Mouse (Mus musculus): ENCODE measurements at regions not wholly inside any gene's neighbourhood (a gene's known extent, or its start where the extent isn't known, plus 50 kb on each side); places are given as distances from the start of the nearest gene placed in this dataset.

DNA sequence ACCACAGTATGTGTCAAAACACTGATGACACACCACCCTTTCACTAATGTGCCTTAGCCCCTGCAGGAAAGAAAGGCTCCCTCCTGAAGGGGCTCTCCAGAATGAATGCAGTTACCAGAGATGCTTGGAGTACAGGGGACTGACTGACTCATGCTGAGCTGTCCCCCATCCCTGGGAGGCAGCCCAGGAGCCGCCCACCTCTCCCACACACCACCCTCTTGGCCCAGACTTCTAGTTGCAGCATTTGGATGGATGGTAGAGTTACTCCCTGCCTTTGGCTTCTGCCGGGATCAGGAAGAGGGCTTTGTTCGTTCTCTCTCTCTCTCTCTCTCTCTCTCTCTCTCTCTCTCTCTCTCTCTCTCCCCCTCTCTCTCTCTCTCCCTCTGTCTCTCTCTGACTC, 53.4 kb upstream of the Jun start:
- peak; percentile 35 to 48 for DNase-seq

DNA sequence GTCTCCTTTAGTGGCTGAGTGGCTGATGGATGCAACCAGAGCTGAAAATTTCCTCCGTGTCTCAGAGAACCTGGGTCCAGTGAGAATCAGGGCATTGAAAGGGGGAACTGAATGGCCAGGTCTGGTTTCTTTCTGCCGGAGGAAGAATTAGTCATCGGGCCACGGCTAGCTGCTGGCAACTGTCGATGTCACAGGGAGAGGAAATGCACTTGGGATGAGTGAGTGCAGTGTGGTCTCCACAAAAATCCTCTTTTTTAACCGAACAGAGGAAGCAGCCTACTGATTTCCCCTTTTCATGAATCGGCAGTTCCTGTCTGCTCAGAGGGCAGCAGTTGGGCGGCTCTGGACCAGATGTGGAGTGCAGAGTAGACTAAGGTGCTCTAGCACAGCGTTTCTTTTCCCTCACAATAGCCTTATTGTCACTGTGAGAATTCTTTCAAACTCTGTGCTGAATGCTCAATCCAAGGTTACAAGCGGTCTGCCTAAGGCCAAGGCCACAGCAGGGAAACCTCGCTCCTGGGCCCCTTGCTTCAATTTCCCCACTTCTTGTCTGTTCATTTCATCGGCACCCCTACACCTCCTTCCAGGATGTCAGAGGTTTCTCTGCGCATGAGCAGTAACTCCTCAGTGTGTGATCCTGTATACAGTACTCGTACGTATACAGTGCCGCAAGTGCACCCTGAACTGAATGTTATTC, 54.1 kb upstream of the Jun start:
- DNase-seq = peak; percentile 47 to 81

- no peak for DNase-seq
Observed at GRCm38 (mm10) chr4:95106881-95107665, 55.1 kb upstream of the Jun start.

DNA sequence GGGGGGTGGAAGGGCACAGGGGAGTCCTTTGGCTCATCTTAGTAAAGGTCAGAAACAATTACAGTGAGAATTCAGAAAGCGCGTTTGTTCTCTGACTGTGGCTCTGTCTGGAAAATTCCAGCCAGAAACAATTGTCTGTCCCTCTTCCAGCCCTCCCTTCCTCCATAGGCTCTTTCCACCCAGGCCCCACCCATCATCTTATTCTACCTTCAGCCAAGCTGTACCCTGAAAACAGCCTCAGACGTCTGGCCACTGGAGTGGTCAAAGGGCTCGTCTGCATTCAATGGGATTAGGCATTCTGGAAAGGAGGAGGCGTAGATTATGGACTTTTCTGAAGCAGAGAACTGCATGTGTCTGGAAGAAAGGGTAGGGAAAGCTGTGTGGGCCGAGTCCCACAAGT, 56.8 kb upstream of the Jun start:
- peak in 1 of 2 experiments; percentile 13 for DNase-seq

DNA sequence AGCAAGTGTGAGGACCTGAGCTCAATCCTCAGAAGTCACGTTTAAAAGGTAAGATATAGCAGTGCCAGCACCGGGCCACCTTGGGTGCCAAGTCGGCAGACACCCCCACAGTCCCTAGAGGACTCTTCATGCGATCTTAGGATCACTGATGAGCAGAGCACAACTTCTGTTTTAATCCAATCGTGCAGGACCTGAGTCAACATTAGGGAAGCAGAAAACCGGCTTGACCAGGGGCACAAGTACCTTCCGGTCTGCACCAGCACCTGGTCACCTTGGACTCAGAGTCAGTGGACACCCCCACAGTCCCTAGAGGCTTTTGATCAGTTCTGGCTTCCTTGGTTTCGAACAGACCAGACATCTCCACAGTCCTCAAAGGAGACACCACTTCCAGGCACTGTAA, 58.8 kb upstream of the Jun start:
- DNase-seq = no peak

- DNase-seq = peak; percentile 18 to 19
Observed at GRCm38 (mm10) chr4:95117158-95117681, 65.2 kb upstream of the Jun start.

DNA sequence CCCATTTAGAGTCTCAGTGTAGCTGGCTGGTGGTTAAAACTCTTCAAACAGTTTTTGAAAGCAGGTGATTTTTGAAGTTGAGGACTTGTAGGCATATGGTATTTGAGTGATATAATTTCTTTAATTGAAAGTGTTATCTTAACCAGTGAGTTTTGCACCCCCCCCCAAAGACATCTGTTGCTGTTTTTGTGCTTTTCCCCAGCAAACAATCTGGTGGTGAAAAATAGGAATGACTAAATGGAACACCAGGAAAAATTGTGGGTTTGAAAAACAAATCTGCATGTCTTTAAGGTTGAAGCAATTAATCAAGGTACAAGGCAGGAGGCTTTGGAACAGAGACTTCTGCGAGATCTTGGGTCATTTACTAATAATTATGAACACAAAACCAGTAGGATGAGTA, 68.9 kb upstream of the Jun start:
- DNase-seq = no peak

GRCm38 (mm10) chr4:95125346-95125745, 73.3 kb upstream of the Jun start:
- DNase-seq = no peak

GRCm38 (mm10) chr4:95127970-95128369, 75.9 kb upstream of the Jun start:
- no peak for DNase-seq

GRCm38 (mm10) chr4:95133815-95134214, 81.8 kb upstream of the Jun start:
- DNase-seq = no peak

DNA sequence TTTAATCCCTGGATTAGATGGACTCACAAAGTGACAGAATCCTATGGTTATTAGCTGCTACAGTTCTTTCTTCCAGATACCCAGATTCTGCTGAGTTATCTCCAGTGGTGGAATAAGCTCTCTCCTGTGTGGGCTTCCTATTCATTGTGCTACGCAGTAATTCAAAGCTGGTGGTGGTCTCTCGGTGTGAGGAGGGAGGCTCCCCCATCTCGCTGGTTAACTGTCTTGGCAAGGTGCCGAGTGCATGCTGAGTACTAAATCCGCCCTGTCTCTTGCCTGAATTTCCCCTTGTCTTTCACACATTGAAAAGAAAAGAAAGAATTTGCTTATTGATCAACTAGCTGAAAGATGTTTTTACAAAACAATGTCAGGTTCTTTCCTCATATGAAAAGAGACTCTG, 82.6 kb upstream of the Jun start:
- no peak for DNase-seq

DNA sequence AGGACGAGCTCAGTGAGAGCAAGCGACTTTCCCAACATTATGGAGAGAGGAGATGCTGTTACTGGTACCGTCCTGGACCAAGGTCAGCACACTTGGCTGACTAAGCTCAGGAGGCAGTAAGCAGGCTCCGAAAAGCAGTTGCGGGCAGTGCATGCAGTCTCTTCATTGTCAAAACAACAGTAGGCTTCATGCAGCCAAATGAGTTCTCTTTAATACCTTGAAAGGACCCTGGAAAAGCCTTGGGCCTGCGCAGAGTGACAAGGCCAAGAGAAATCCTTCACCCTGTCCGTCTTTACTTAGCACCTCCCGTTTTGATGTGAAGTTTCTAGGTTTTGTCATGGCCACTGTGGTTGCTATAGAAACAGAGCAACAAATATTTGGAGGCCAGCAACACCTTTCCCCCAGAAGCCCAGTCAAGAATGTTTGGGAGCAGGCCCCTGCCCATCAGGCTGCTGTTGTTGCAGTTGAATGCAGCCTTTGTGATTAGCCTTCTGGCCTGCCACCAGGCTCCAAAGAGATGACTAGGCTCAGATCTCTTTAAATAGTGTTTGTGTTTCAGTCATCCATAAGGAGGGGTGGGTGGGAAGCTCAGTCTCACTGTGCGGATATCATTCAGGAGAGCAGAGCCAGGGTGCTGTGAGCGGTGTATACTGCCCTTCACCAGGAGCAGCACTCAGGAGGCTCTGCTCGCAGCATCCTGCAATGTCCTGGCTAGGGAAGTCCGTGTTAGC, 85.6 kb upstream of the Jun start:
- no peak for DNase-seq

GRCm38 (mm10) chr4:95138676-95139075, 86.7 kb upstream of the Jun start:
- DNase-seq = no peak

- no peak for DNase-seq
Observed at GRCm38 (mm10) chr4:95141253-95141652, 89.2 kb upstream of the Jun start.

DNA sequence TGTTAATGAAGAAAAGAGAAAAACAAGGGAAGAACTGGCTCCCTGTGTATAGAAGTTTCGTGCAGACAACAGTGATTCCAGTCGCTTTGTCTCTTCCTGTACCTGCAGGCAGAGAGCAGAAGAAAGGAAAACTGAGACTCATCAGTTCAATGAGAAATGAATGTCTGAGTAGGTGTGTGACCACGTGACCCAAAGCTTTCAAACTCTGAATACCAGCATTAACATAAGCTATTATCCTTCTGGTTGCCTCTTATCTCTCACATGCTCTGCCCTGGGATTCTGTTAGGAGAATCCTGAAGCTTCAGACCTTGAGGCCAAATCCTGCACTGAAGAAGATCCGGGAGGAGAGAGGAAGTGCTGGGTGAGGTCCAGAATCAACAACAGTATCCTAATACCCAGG, 91.1 kb upstream of the Jun start:
- no peak for DNase-seq

- no peak for DNase-seq
Observed at GRCm38 (mm10) chr4:95143668-95144067, 91.6 kb upstream of the Jun start.

- DNase-seq = no peak
Observed at GRCm38 (mm10) chr4:95144440-95144839, 92.4 kb upstream of the Jun start.

DNA sequence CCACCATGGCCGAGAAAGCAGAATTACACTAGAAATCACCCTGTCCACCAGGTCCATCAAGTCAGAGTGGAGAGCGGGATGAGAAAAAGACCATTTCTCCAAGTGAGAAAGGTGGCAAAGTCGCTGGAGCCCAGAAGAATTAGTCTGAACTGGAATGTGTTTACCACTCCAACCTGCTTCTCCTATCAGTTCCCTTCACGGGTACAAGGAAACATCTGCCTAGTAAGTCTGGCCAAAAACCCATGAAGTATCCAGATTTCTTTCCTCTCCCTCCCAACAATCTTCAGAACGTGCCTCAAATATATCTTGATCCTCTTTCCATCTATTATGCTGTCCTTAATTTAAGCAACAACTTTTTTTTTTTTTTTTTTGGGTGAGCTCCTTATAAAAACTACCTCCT, 94.2 kb upstream of the Jun start:
- peak; percentile 15 to 57 for DNase-seq

- DNase-seq = no peak
Observed at GRCm38 (mm10) chr4:95148665-95149064, 96.6 kb upstream of the Jun start.

GRCm38 (mm10) chr4:95151678-95152077, 99.7 kb upstream of the Jun start:
- DNase-seq = peak; percentile 61 to 83

GRCm38 (mm10) chr4:95152431-95153115, 100.6 kb upstream of the Jun start:
- no peak for DNase-seq

GRCm38 (mm10) chr4:95153737-95154287, 101.8 kb upstream of the Jun start:
- DNase-seq = peak; percentile 79 to 93

All from heart, adult 18-20 months (tissue).